Mouse (Mus musculus) forebrain, embryonic 13.5 days (tissue): ENCODE measurements at regions not wholly inside any gene's neighbourhood (a gene's known extent, or its start where the extent isn't known, plus 50 kb on each side); places are given as distances from the start of the nearest gene placed in this dataset.

Source experiments
- ATAC-seq: fragments of 200-750 bp; cut with Nextera tagmentation; 2 replicates; pipeline ENCODE4 v1.8.0; 2017
- H3K27ac ChIP-seq: fragments of 300-500 bp; sonication (generic); 2 replicates; pipeline ENCODE4 v1.5.1; 2015; ENCODE audit warnings: inconsistent platforms, mild to moderate bottlenecking, moderate library complexity
- H3K27me3 ChIP-seq: fragments of 300-500 bp; sonication (generic); 2 replicates; pipeline ENCODE4 v1.6.1; 2015; ENCODE audit warnings: mild to moderate bottlenecking, inconsistent platforms
- H3K36me3 ChIP-seq: fragments of 300-500 bp; sonication (generic); 2 replicates; pipeline ENCODE4 v1.6.1; 2015; ENCODE audit warnings: mild to moderate bottlenecking, inconsistent platforms; ENCODE audit not compliant: poor library complexity, severe bottlenecking
- H3K4me1 ChIP-seq: fragments of 300-500 bp; sonication (generic); 2 replicates; pipeline ENCODE4 v1.6.1; 2015; ENCODE audit warnings: inconsistent platforms
- H3K4me2 ChIP-seq: fragments of 300-500 bp; sonication (generic); 2 replicates; pipeline ENCODE4 v1.6.1; 2015; ENCODE audit warnings: inconsistent platforms, mild to moderate bottlenecking, moderate library complexity
- H3K4me3 ChIP-seq: fragments of 300-500 bp; sonication (generic); 2 replicates; pipeline ENCODE4 v1.5.1; 2015; ENCODE audit warnings: mild to moderate bottlenecking, inconsistent platforms
- H3K9ac ChIP-seq: fragments of 300-500 bp; sonication (generic); 2 replicates; pipeline ENCODE4 v1.6.1; 2015; ENCODE audit warnings: mild to moderate bottlenecking, inconsistent platforms
- H3K9me3 ChIP-seq: fragments of 300-500 bp; sonication (generic); replicated peaks from 2 replicates; pipeline ENCODE4 v1.6.1; 2016; ENCODE audit warnings: inconsistent platforms
- WGBS: fragments of 180-500 bp; shearing (Covaris S2); methylation state at CpG from one replicate; pipeline ENCODE4 v1.1.7; 2015; 5-methylcytosine and 5-hydroxymethylcytosine counted together

- no peaks in the 10 kb centered on the region for H3K27me3 ChIP-seq
- 95% methylated on average over 4 of the region's 4 CpGs for WGBS
- no peak overlapping the region for H3K4me3 ChIP-seq
- no peaks in the 10 kb centered on the region for H3K36me3 ChIP-seq
- no peak overlapping the region for H3K9ac ChIP-seq
- H3K4me2 ChIP-seq = no peak overlapping the region
- H3K9me3 ChIP-seq = no peaks in the 10 kb centered on the region
- H3K27ac ChIP-seq = no peak overlapping the region
- ATAC-seq = no peak
- no peaks in the 10 kb centered on the region for H3K4me1 ChIP-seq
These were observed 53.8 kb upstream of the Stx16 start for GRCm38 (mm10) chr2:174022292-174022691.

DNA sequence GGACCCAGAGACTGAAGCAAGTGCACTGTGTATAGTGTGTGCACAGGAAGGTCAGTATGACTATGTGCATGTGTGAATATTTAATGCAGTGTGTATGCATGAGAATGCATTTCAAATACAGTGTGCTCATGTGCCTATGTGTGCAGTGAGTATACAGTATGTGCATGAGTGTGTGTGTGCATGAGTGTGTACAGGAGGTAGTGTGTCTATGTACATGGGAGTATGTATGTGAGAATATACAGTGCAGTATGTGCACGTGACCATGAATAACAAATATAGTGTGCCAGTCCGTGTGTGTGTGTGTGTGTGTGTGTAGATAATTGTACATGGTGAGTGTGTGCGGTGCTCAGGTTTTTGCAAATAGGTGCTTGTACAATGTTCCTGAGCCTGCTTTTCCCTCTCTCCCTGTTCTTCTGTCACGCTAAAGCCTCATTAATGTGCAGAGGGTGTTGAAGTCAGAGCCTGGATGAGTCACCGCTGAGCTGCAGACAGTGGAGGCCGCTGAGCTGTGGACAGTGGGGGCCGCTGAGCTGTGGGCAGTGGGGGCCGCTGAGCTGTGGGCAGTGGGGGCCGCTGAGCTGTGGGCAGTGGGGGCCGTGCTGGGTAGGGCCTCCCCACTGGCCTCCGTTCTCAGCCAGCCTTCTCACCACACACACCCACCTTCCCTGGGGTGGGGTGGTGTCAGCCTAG lies 50.8 kb upstream of the Stx16 start:
- H3K36me3 ChIP-seq = no peaks in the 10 kb centered on the region
- no peaks in the 10 kb centered on the region for H3K4me1 ChIP-seq
- no peaks in the 10 kb centered on the region for H3K27me3 ChIP-seq
- no peak overlapping the region for H3K4me3 ChIP-seq
- H3K4me2 ChIP-seq = no peak overlapping the region
- no peak overlapping the region for H3K9ac ChIP-seq
- ATAC-seq = no peak
- H3K27ac ChIP-seq = no peak overlapping the region
- 86% methylated on average over 10 of the region's 11 CpGs for WGBS
- H3K9me3 ChIP-seq = no peaks in the 10 kb centered on the region
